Mouse (Mus musculus) liver, embryonic 14.5 days (tissue): ENCODE measurements around the gene Ebf1. TPM values are rescaled to one million over a fixed set of nuclear protein-coding genes. Genes with fewer than 3 reads are reported as not detected.

ENCODE experiments used
- ATAC-seq: fragments of 200-750 bp; cut with Nextera tagmentation; 2 replicates; pipeline ENCODE4 v1.8.0; 2017; ENCODE audit warnings: moderate number of reproducible peaks, mild to moderate bottlenecking, moderate library complexity; ENCODE audit not compliant: insufficient read depth
- DNase-seq, 3 experiments: peaks; one replicate each; pipeline ENCODE4 v3.0.0-alpha.2; 2012 to 2013; ENCODE audit warnings: low read depth in 3 of 3, low spot score in 3 of 3
- H3K27ac ChIP-seq: fragments of 300-500 bp; sonication (generic); 2 replicates; pipeline ENCODE4 v1.5.1; 2014; ENCODE audit warnings: moderate library complexity, mild to moderate bottlenecking, control low read depth, inconsistent platforms
- H3K27me3 ChIP-seq: fragments of 300-500 bp; sonication (generic); 2 replicates; pipeline ENCODE4 v1.6.1; 2014; ENCODE audit warnings: mild to moderate bottlenecking, low read length, moderate library complexity; ENCODE audit not compliant: control insufficient read depth, insufficient read depth
- H3K36me3 ChIP-seq: fragments of 300-500 bp; sonication (generic); replicated peaks from 2 replicates; pipeline ENCODE4 v1.6.1; 2014; ENCODE audit warnings: low read depth; ENCODE audit not compliant: control insufficient read depth, insufficient read depth
- H3K4me1 ChIP-seq, 2 experiments: fragments of 200-500 bp in 1 of 2; fragments of 300-500 bp in 1 of 2; sonication (generic) in 1 of 2; replicated peaks; 2 replicates each; pipeline ENCODE4 v1.6.1; 2012 to 2014; ENCODE audit warnings: antibody characterized with exemption in 1 of 2, inconsistent platforms in 1 of 2, low read length in 1 of 2; ENCODE audit not compliant: control insufficient read depth in 2 of 2, insufficient read depth in 2 of 2
- H3K4me2 ChIP-seq: fragments of 300-500 bp; sonication (generic); 2 replicates; pipeline ENCODE4 v1.6.1; 2014; ENCODE audit warnings: low read depth, mild to moderate bottlenecking, control low read depth, moderate library complexity
- H3K4me3 ChIP-seq, 2 experiments: fragments of 200-500 bp in 1 of 2; fragments of 300-500 bp in 1 of 2; sonication (generic) in 1 of 2; 2 replicates each; pipeline ENCODE4 v1.5.1; 2012 to 2014; ENCODE audit warnings: low read depth in 2 of 2, low read length in 2 of 2, mild to moderate bottlenecking in 2 of 2, control low read depth in 1 of 2, inconsistent platforms in 1 of 2, moderate library complexity in 1 of 2; ENCODE audit not compliant: insufficient read depth in 1 of 2
- H3K9ac ChIP-seq: fragments of 300-500 bp; sonication (generic); replicated peaks from 2 replicates; pipeline ENCODE4 v1.6.1; 2014; ENCODE audit warnings: mild to moderate bottlenecking, control low read depth, moderate library complexity
- H3K9me3 ChIP-seq: fragments of 300-500 bp; sonication (generic); 2 replicates; pipeline ENCODE4 v1.6.1; 2016; ENCODE audit warnings: low read length, mixed read lengths; ENCODE audit not compliant: control insufficient read depth
- CTCF ChIP-seq: IDR thresholded peaks from 2 replicates; pipeline ENCODE4 v1.5.1; 2016; ENCODE audit warnings: antibody characterized with exemption, low read depth, control low read depth
- EP300 ChIP-seq: IDR thresholded peaks from 2 replicates; pipeline ENCODE4 v1.6.1; 2016; ENCODE audit warnings: antibody characterized with exemption, low read depth
- WGBS: fragments of 180-500 bp; shearing (Covaris S2); extraction: QIAGEN DNeasy Blood & Tissue Kit; methylation state at CpG from one replicate; pipeline ENCODE4 v1.1.7; 2014; ENCODE audit not compliant: insufficient replicate concordance; 5-methylcytosine and 5-hydroxymethylcytosine counted together
- polyA plus RNA-seq, 2 experiments: library from polyadenylated mRNA; depleted of rRNA in 1 of 2; stranded (reverse) in 1 of 2; unstranded in 1 of 2; fragments of >200 nt; fragmentation: Nextera tagmentation in 1 of 2; extraction: Ambion mirVana in 1 of 2; gene quantifications; 2 replicates each; pipeline versions ENCODE4 v1.2.1 to v1.2.3; 2012 to 2014

Ebf1 gene
- polyA plus RNA-seq, 2 experiments, result 0.20 to 0.34 TPM

GRCm38 (mm10) chr11:44733276-44733675 lies 116.2 kb downstream of the Ebf1 start:
- Histone ChIP-seq H3K4me1 (no peaks in the 10 kb centered on the region), H3K4me2 (no peak overlapping the region), H3K27me3 (no peaks in the 10 kb centered on the region), H3K27ac (no peak overlapping the region), H3K36me3 (no peaks in the 10 kb centered on the region), H3K9me3 (no peaks in the 10 kb centered on the region), H3K9ac (no peak overlapping the region), H3K4me3 (no peak overlapping the region)
- no peak for TF ChIP-seq EP300
- TF ChIP-seq CTCF, result no peak
- DNase-seq (no peak), ATAC-seq (no peak)
- WGBS, result 61% methylated on average over 2 of the region's 2 CpGs

GRCm38 (mm10) chr11:44738046-44738445 lies 120.9 kb downstream of the Ebf1 start:
- no peak overlapping the region for H3K4me3 ChIP-seq
- TF ChIP-seq EP300 (no peak), CTCF (no peak)
- no peaks in the 10 kb centered on the region for H3K27me3 ChIP-seq
- no peak overlapping the region for H3K9ac ChIP-seq
- no peaks in the 10 kb centered on the region for H3K4me1 ChIP-seq
- no peak for DNase-seq
- WGBS, result 53% methylated on average over 5 of the region's 5 CpGs
- no peak for ATAC-seq
- H3K4me2 ChIP-seq, result no peak overlapping the region
- no peaks in the 10 kb centered on the region for H3K9me3 ChIP-seq
- H3K27ac ChIP-seq, result no peak overlapping the region
- H3K36me3 ChIP-seq, result no peaks in the 10 kb centered on the region

- Histone ChIP-seq H3K4me1 (no peaks in the 10 kb centered on the region), H3K9me3 (no peaks in the 10 kb centered on the region), H3K9ac (no peak overlapping the region), H3K4me2 (no peak overlapping the region), H3K27ac (no peak overlapping the region), H3K27me3 (no peaks in the 10 kb centered on the region), H3K4me3 (no peak overlapping the region), H3K36me3 (no peaks in the 10 kb centered on the region)
- TF ChIP-seq EP300, result no peak
- no peak for TF ChIP-seq CTCF
- ATAC-seq (no peak), DNase-seq (no peak)
- WGBS, result 49% methylated on average over 10 of the region's 10 CpGs
These were observed 121.7 kb downstream of the Ebf1 start for GRCm38 (mm10) chr11:44738820-44739219.

- DNase-seq (no peak), ATAC-seq (no peak)
- no peak for TF ChIP-seq EP300
- no peak for TF ChIP-seq CTCF
- H3K4me3 ChIP-seq, result no peak overlapping the region
- H3K27ac ChIP-seq, result no peak overlapping the region
- no peaks in the 10 kb centered on the region for H3K4me1 ChIP-seq
- no peaks in the 10 kb centered on the region for H3K27me3 ChIP-seq
- H3K9me3 ChIP-seq, result no peaks in the 10 kb centered on the region
- no peaks in the 10 kb centered on the region for H3K36me3 ChIP-seq
- no peak overlapping the region for H3K4me2 ChIP-seq
- no peak overlapping the region for H3K9ac ChIP-seq
- WGBS, result 23% methylated on average over 6 of the region's 6 CpGs
These were observed 123.3 kb downstream of the Ebf1 start for GRCm38 (mm10) chr11:44740278-44741041.

GRCm38 (mm10) chr11:44741042-44741491 lies 124.0 kb downstream of the Ebf1 start:
- H3K27me3 ChIP-seq, result no peaks in the 10 kb centered on the region
- DNase-seq (no peak), ATAC-seq (no peak)
- 54% methylated on average over 20 of the region's 20 CpGs for WGBS
- no peak overlapping the region for H3K9ac ChIP-seq
- no peak overlapping the region for H3K4me2 ChIP-seq
- H3K4me1 ChIP-seq, result no peaks in the 10 kb centered on the region
- no peaks in the 10 kb centered on the region for H3K9me3 ChIP-seq
- H3K36me3 ChIP-seq, result no peaks in the 10 kb centered on the region
- no peak overlapping the region for H3K27ac ChIP-seq
- no peak overlapping the region for H3K4me3 ChIP-seq
- TF ChIP-seq EP300, result no peak
- no peak for TF ChIP-seq CTCF
